Mouse (Mus musculus) c-Kit-negative CD71-positive TER-119-positive erythroid progenitor cells, embryonic 14.5 days (primary cell): ENCODE data around the gene Aspscr1.

Experiments used
- DNase-seq: peaks from one replicate; pipeline ENCODE4 v3.0.0-alpha.2; 2013; ENCODE audit warnings: low read depth, low spot score

Gene Aspscr1

GRCm38 (mm10) chr11:120683536-120683935 is 10.8 kb downstream of the Aspscr1 start:
- DNase-seq, result no peak

- DNase-seq, result no peak
Observed at GRCm38 (mm10) chr11:120684086-120684485, 11.3 kb downstream of the Aspscr1 start.

- no peak for DNase-seq
Observed at GRCm38 (mm10) chr11:120684660-120685059, 11.9 kb downstream of the Aspscr1 start.

GRCm38 (mm10) chr11:120686650-120687272 is 14.0 kb downstream of the Aspscr1 start:
- no peak for DNase-seq

- DNase-seq, result no peak
Observed at GRCm38 (mm10) chr11:120689365-120689764, 16.6 kb downstream of the Aspscr1 start.

- DNase-seq, result no peak
Observed at GRCm38 (mm10) chr11:120692471-120693011, 19.8 kb downstream of the Aspscr1 start.

GRCm38 (mm10) chr11:120693461-120693860 is 20.7 kb downstream of the Aspscr1 start:
- DNase-seq, result no peak

- no peak for DNase-seq
Observed at GRCm38 (mm10) chr11:120695184-120695583, 22.4 kb downstream of the Aspscr1 start.

GRCm38 (mm10) chr11:120695641-120696040 is 22.9 kb downstream of the Aspscr1 start:
- DNase-seq, result no peak

- DNase-seq, result no peak
Observed at GRCm38 (mm10) chr11:120696568-120696967, 23.8 kb downstream of the Aspscr1 start.

GRCm38 (mm10) chr11:120697741-120698140 is 25.0 kb downstream of the Aspscr1 start:
- no peak for DNase-seq

GRCm38 (mm10) chr11:120703696-120704454 is 31.1 kb downstream of the Aspscr1 start:
- DNase-seq, result no peak

GRCm38 (mm10) chr11:120704486-120705325 is 31.9 kb downstream of the Aspscr1 start:
- DNase-seq, result no peak

- DNase-seq, result no peak
Observed at GRCm38 (mm10) chr11:120706120-120706519, 33.3 kb downstream of the Aspscr1 start.

- no peak for DNase-seq
Observed at GRCm38 (mm10) chr11:120707225-120707624, 34.5 kb downstream of the Aspscr1 start.

GRCm38 (mm10) chr11:120707969-120708368 is 35.2 kb downstream of the Aspscr1 start:
- DNase-seq, result no peak

- no peak for DNase-seq
Observed at GRCm38 (mm10) chr11:120709551-120709950, 36.8 kb downstream of the Aspscr1 start.

- DNase-seq, result no peak
Observed at GRCm38 (mm10) chr11:120710672-120711071, 37.9 kb downstream of the Aspscr1 start.

GRCm38 (mm10) chr11:120711980-120712604 is 39.3 kb downstream of the Aspscr1 start:
- no peak for DNase-seq

GRCm38 (mm10) chr11:120712771-120713568 is 40.2 kb downstream of the Aspscr1 start:
- DNase-seq, result no peak
